21 mouse cellular contexts compared by ENCODE assay signal in the genomic region with DNA sequence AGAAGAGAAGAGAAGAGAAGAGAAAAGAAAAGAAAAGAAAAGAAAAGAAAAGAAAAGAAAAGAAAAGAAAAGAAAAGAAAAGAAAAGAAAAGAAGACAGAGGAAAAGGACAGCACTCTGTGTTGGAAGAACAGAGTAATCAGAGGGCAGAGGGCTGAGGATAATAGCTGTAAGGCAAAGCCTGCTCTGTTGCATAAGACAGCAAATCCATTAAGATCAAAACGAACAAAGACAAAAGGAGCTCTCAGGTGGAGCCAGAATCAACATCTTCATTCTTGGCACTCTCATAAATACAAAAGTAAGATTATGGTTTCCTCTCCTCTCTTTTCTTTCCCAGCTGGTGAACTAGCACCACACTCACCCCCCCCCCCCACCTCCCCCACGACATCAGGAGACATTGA.
A peak's percentile ranks its signal among the peaks of the same experiment; 100 is the strongest.
DNase-seq lines count a peak whose midpoint lies in the region; ATAC-seq and TF ChIP-seq lines count a peak whose summit lies in the region.
"Had no signal": no experiment of that assay in that cellular context is flagged by ENCODE, and none has a peak within 500 bp of the region (broad histone marks: within the 10 kb centered on the region; RNA-seq: fewer than 3 reads in every experiment).

No protein-coding gene starts in this region.

- no peaks in the 10 kb centered on the region for H3K27me3 ChIP-seq in embryonic facial prominence, embryonic 14.5 days (replicated peaks; ENCODE audit: control insufficient read depth, insufficient read depth, low read length)
- H3K27me3 ChIP-seq in embryonic facial prominence, embryonic 10.5 days (replicated peaks; ENCODE audit: low read depth, poor library complexity, severe bottlenecking) = no peaks in the 10 kb centered on the region
- H3K27me3 ChIP-seq: CH12.LX, Patski had no signal

- no peak overlapping the region for H3K4me2 ChIP-seq in embryonic facial prominence, embryonic 14.5 days (ENCODE audit: low read depth, low read length)

- no peaks in the 10 kb centered on the region for H3K9me3 ChIP-seq in embryonic facial prominence, embryonic 14.5 days (ENCODE audit: control insufficient read depth, low read length)
- H3K9me3 ChIP-seq in embryonic facial prominence, embryonic 10.5 days = no peaks in the 10 kb centered on the region
- H3K9me3 ChIP-seq: G1E had no signal

- H3K4me1 ChIP-seq in embryonic facial prominence, embryonic 14.5 days (ENCODE audit: control insufficient read depth, insufficient read depth, low read length) = no peaks in the 10 kb centered on the region
- H3K4me1 ChIP-seq in embryonic facial prominence, embryonic 10.5 days = no peaks in the 10 kb centered on the region

- ATAC-seq in embryonic facial prominence, embryonic 14.5 days (ENCODE audit: low read depth) = peak; percentile 60; the same call in 1 of the 2 replicates
- ATAC-seq: activated CD4-positive, CD25-positive, alpha-beta regulatory T cell, adult 4 months; CD4-positive, CD25-positive, alpha-beta regulatory T cell, adult 4 months; Patski had no signal

- TF ChIP-seq CTCF in layer of hippocampus, adult 2 months (conservative IDR thresholded peaks at IDR 0.05) = no peak

- WGBS in embryonic facial prominence, embryonic 14.5 days = 12% methylated on average over 2 of the region's 2 CpGs
- WGBS in embryonic facial prominence, embryonic 10.5 days = 25% methylated on average over 2 of the region's 2 CpGs

- no peak for DNase-seq in embryonic facial prominence, embryonic 14.5 days (ENCODE audit: low spot score)
- no peak for DNase-seq in embryonic facial prominence, embryonic 10.5 days (ENCODE audit: low spot score)
- DNase-seq in fat pad, adult 2 months (ENCODE audit: extremely low read depth, low read depth, low spot score) = peak; percentile 77
- DNase-seq in gonadal fat pad, adult 2 months (ENCODE audit: low read depth) = peak; percentile 76
- DNase-seq in layer of hippocampus, adult 2 months (ENCODE audit: low spot score in 2 of 2) = no peak
- DNase-seq in lung, postnatal 25 days (ENCODE audit: low spot score) = no peak
- DNase-seq: adrenal gland, adult 2 months; adrenal gland, adult 8-10 months; adrenal gland, postnatal 10 days; adrenal gland, postnatal 14 days; adrenal gland, postnatal 25 days; adrenal gland, postnatal 36 days; B cell, adult 2 months; cerebellum, adult 11 months; cerebellum, adult 11-12 months; cerebellum, adult 18-20 months had no signal

- H3K36me3 ChIP-seq in embryonic facial prominence, embryonic 14.5 days (ENCODE audit: control insufficient read depth, insufficient read depth, low read length) = no peaks in the 10 kb centered on the region
- no peaks in the 10 kb centered on the region for H3K36me3 ChIP-seq in embryonic facial prominence, embryonic 10.5 days (replicated peaks)
- H3K36me3 ChIP-seq: G1E had no signal

- no peak overlapping the region for H3K9ac ChIP-seq in embryonic facial prominence, embryonic 14.5 days (ENCODE audit: low read depth, low read length)

- no peak overlapping the region for H3K4me3 ChIP-seq in embryonic facial prominence, embryonic 14.5 days (ENCODE audit: low read depth, low read length)
- H3K4me3 ChIP-seq in embryonic facial prominence, embryonic 10.5 days = no peak overlapping the region
- no peak overlapping the region for H3K4me3 ChIP-seq in layer of hippocampus, adult 2 months

- H3K27ac ChIP-seq in embryonic facial prominence, embryonic 14.5 days (replicated peaks; ENCODE audit: low read depth, low read length) = no peak overlapping the region
- H3K27ac ChIP-seq in embryonic facial prominence, embryonic 10.5 days (replicated peaks) = no peak overlapping the region
- H3K27ac ChIP-seq in layer of hippocampus, adult 2 months = no peak overlapping the region

Comparison
In these comparisons a context has a peak if more than half of its experiments do, and no peak if none do; other contexts are left out.
1. DNase-seq: peak in fat pad, adult 2 months (single experiment) and gonadal fat pad, adult 2 months (single experiment); none in embryonic facial prominence, embryonic 14.5 days (single experiment), embryonic facial prominence, embryonic 10.5 days (single experiment), layer of hippocampus, adult 2 months (0 of 2) and lung, postnatal 25 days (single experiment).